Mouse (Mus musculus) spleen, adult 12 weeks (tissue): ENCODE data around the gene Nek3.

Experiments
- DNase-seq: peaks from one replicate; pipeline ENCODE4 v3.0.0; 2022; ENCODE audit warnings: low spot score

Nek3 gene

DNA sequence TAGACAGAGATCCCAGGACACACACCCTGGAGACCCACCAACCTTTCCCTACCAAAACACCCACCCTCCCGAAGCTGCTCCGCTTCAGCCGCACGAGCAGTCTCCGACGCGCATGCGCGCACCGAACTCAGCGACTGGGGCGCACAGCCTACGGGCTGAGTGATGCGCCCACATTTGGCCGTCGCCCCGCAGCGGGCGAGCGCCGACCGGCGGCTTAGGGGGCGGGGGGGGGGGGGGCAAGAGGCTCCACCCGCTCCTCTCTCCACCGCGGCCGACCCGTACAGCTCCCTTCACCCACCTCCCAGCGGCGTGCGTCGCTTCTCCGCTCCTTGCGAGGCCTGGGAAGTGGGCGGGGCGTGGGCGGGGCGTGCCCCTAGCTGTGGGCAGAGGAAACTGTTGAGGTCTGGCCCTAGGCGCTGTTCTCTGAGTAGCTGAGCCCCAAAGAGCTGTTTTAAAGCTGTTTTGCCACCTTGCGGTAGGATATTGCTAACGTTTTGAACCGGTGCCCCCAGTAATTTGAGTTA, at the start of gene Nek3:
Gene Nek3, minus strand, starts transcription at position 356 of the 524 bp plus-strand sequence.
- DNase-seq, result peak; percentile 71

DNA sequence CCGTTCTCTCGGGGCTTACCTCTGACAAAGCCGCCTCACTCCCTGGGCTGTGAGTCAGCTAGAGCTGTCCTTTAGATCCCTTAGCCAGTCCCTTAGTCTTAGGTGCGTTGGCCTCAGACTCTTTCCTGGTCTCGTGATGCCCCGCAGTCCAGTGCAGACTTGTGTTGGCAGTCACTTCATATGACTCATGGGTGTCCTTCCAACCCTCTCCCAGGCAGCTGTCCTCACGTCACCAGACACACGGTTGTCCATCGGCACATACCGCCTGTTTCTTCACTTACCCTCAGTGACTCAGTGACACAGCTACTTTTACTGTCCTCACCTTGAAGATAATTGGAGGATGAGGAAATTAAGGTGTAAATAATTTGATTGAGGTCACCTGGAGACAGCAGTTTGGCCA, 48.6 kb upstream of the Nek3 start:
- no peak for DNase-seq

DNA sequence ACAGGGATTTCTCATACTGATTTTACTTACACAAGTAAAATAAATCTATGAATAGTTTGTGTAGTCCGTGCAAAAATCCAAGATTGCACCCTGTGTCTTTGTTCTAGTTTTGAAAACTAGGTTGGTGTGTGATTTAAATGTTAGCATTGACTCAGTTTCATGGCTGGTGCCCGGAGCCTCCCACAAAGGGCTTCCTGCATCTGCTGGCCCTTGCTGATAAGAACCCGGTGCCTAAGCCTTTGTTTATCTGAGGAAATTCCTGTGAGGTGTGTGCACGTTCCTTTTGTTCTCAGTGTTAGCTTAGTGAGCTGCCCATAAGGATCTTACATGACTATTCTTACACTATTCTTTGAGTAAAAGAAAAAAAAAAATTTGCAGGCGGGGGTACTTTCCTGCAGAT, 42.8 kb upstream of the Nek3 start:
- no peak for DNase-seq

- no peak for DNase-seq
These were observed 41.3 kb upstream of the Nek3 start for GRCm38 (mm10) chr8:22207535-22207934.

DNA sequence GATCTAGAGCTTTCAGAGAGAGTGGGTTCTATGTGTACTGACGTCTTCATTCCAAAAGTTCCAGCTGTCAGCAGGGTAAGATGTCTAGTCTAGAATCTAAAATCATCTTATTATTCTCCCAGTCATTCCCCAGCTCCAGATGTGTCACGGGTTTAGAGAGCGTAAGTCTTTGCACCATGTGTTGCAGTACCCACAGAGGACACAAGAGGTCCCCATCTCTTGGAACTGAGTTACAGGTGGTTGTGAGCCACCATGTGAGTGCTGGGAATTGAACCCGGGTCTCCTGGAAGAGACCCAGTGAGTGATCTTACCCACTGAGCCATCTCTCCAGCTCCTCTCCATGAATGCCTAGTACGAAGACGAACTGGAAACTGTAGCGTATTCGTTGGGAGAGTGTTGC, 33.2 kb upstream of the Nek3 start:
- no peak for DNase-seq

- no peak for DNase-seq
These were observed 31.7 kb upstream of the Nek3 start for GRCm38 (mm10) chr8:22197914-22198313.

- DNase-seq, result no peak
These were observed 27.3 kb upstream of the Nek3 start for GRCm38 (mm10) chr8:22193432-22194010.

GRCm38 (mm10) chr8:22192660-22193431, 26.6 kb upstream of the Nek3 start, which contains the start of gene Vps36:
TSS of gene Vps36 (plus strand) at chr8:22192809.
- DNase-seq, result peak; percentile 87

GRCm38 (mm10) chr8:22185431-22186397, 19.5 kb upstream of the Nek3 start, which contains the start of gene Ckap2:
TSS of gene Ckap2 (minus strand) at chr8:22185819.
- DNase-seq, result peak; percentile 87

DNA sequence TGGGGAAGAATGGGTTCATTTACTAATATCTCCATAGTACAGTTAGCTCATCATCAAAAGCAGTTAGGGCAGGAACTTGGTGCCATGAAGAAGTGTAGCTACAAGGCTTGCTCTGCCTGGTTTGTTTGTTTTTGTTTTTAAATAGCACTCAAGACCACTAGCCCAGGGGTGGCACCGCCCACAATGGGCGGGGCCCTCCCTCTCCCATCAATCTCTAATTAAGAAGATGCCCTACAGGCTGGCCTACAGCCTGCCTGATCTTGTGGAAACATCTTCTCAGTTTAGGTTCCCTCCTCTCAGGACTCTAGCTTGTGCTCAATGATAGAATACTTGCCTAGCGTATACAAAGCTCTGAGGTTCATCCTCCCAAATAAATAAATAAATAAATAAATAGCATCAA, 18.6 kb upstream of the Nek3 start:
- peak; percentile 61 for DNase-seq

GRCm38 (mm10) chr8:22175966-22176365, 9.7 kb upstream of the Nek3 start:
- DNase-seq, result no peak

DNA sequence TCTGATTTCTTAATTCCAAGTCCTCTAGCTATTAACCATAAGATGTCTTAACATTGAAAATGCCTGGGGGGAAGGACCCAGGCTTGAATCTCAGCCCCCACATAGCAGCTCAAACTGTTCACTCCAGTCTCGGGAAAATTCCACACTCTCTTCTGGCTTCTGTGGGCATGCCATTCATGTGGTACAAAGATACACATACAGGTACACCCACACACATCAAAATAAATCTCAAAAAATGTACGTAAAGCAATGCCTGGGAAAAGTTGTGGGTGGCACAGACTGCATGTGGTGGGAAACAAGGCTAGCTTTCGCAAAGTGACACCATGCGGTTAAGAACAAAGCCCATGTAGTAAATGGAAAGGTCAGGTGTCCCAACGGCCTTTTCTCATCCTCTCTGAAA, 2.9 kb upstream of the Nek3 start:
- DNase-seq, result no peak

DNA sequence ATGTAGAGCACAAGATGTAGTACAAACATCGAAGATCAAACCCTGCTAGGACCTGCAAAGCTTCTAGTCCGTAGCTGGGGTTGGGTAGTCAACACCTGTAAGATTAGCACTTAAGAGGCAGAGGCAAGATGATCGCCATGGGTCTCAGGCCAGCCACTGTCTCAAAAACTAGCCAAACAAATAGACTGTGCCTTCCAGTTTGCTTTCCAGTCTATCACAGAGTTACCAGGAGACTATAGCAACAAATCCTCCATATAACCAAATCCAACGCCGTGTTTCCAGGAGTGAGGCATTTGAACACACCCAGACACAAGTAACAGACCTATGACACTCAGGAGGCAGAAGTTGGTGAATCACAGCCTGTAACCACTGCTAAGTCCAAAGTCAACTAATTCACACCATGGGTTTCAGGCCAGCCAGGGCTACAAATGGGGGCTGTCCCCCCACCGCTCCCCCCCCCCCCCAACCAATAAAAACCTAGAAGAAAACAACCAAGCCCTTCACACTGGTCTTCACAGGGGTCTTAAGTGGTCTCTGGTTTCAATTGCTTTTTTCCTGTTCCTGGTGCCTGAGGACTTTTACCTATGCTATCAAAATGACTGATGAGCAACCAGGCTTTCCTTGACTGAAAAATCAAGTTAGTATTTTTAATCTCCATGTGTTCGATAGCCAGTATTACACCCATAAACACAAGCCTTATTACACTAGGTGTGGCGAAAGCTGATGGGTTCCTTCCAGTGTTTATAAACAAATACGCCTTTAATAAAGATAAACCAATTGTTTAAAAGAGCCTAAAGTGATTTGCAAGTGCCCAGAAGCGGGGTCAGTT, 770 bp downstream of the Nek3 start:
- DNase-seq, result no peak

DNA sequence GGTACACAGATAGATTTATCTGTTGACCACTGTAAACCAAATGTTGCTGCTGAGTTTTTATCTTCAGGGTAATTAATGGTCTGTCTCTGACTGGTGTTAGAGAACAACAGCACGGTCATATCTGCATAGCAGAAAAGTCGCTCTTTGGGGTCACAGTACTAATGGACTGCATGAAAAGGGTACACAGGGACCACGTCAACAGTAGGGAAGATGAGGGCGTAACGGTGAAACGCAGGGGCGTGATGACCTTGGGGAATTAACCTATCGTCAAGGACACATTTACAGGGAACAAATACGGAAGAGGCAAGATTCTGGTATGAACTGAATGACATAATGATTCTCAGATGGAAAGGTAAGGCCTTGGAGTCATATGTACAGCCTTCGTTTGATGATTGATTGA, 1.8 kb downstream of the Nek3 start:
- no peak for DNase-seq

DNA sequence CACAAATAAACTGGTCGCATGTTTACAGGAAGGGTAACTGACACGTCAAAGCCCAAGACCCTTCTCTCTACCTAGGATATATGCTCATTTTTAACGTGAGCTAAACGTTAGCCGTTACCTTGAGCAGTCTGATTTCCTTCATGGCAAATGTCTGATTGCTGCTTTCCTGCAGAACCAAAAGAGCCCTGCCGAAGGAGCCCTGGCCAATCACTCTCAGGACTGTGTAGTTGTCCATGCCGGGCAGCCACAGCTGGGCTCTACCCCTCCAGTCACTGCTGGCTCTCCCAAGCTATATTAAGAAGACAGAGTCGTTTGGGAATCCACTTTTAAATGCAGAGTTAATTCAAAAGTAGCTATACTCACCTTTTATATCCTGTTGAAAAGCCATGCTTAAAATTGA, 4.0 kb downstream of the Nek3 start:
- DNase-seq, result no peak

DNA sequence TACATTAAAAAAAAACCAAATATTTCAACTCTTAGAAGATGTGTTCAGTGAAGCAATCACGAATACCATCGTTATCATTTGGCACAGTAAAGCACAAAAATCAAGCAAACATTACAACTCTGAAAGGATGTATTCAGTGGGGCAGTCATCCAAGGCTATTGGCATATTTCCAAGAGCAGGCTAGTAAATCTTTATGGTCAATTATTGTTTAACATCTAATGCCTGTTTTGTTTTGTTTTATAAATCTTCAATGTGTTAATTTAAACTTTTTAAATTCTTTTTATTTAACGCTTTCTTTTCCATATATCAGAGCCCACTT, 15.9 kb downstream of the Nek3 start:
- DNase-seq, result no peak

- DNase-seq, result no peak
These were observed 16.4 kb downstream of the Nek3 start for GRCm38 (mm10) chr8:22149643-22150344.

DNA sequence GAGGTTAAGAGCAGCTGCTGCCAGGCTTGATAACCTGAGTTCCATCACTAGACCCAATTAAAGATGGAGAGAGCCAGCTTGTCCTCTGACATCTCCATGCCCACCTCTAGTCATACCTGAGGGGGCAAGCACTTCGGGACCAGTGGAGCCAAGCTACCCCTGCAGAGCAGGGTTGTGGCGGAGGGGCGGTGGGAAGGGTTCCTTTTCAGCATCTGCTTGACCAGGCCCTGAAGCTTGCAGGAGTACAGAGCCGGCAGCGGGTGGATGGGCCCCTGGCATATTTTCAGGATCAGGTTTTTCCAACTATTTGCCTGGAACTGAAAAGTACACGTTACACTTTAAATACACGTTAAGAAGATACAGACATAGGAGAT, 17.9 kb downstream of the Nek3 start:
- no peak for DNase-seq

DNA sequence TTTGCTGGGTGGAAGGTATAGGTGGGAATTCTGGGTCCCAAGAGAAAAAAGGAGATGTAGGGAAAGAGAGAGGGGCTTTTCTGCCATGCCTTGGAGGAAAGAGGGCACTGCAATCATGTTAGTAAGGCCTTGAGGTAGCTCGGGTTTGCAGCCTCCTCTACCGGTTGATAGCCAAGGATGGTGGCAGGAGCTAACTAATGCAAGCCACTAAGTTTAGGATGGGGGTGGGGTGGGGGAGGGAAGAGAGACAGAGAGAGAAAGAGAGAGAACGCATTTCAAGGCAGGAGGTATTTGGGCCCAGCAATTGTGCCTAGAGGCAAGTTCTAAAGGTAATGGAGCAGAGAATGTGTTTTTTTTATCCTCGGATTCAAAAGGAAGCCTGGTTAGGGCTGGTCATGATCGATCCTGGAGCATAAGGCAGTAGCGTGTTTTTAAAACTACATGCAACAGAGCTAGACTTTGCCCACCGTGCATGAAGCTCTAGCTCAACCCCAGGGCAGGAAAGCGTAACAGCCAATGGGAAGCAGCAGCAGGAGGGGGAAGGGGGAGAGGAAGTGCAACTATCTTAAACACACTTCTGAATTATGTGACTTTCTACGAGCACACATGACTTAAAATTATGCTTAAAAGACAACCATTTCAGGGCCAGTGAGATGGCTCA, 18.4 kb downstream of the Nek3 start:
- DNase-seq, result no peak

- DNase-seq, result no peak
These were observed 20.4 kb downstream of the Nek3 start for GRCm38 (mm10) chr8:22145831-22146230.
